Mouse (Mus musculus): Measurements from ENCODE around the gene Atp5d.
"Not testable (repeated sequence)": the region's sequence is repeated elsewhere in the genome, so short reads cannot be mapped to it uniquely, and the experiment has no call there.

The Atp5d gene

DNA sequence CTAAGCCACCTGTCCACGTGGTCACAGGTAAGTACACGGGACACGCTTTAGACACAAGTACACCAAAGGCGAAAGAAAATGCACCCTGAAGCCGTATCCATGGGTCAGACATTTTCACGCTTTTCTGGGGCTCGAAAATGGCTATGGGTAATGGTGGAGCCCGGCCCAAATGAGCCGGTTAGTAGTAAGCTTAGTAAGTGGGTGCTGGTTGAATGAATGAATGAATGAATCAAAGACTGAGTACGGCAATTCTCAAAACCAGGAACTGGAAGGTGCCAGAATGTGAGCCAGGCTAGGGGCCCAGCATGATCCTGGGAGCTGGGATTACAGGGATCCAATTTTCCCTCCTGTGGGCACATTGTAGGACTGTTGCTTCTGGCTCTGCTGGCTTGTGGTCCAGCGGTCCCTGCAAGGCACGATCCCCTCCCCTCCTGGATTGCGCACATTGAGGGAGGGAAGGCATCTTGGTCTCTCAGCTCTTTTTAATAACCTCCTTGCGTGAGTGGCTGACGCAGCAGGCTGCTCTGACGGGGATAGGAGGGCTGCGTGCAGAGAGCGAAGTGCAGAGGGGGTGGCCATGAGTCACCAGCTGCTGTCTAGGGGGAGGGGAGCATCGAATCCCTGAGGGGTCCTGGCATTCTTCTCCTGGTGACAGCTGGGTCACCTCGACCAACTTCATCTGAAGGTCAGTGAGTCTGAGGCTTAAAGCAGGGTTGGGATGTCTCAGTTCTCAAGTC lies 27.1 kb downstream of the Atp5d start, which contains the start of gene Cirbp:
TSS of gene Cirbp (plus strand) at position 594 of the 737 bp plus-strand sequence.
- no peak for DNase-seq (ENCODE audit: low read depth, low spot score)

DNA sequence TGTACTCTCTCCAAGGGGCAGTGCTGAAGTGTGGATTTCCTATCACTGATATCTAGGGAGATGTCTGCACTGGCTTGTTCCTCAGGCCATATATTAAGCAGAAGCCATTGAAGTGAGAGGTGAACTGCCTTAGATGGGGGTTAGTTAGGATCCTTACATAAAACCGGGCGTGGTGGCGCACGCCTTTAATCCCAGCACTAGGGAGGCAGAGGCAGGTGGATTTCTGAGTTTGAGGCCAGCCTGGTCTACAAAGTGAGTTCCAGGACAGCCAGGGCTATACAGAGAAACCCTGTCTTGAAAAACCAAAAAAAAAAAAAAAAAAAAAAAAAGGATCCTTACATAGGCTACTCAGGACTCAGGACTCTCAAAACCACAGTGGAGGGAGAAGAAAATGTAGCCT lies 27.7 kb downstream of the Atp5d start:
- not testable (repeated sequence) for DNase-seq (ENCODE audit: low read depth, low spot score)

DNA sequence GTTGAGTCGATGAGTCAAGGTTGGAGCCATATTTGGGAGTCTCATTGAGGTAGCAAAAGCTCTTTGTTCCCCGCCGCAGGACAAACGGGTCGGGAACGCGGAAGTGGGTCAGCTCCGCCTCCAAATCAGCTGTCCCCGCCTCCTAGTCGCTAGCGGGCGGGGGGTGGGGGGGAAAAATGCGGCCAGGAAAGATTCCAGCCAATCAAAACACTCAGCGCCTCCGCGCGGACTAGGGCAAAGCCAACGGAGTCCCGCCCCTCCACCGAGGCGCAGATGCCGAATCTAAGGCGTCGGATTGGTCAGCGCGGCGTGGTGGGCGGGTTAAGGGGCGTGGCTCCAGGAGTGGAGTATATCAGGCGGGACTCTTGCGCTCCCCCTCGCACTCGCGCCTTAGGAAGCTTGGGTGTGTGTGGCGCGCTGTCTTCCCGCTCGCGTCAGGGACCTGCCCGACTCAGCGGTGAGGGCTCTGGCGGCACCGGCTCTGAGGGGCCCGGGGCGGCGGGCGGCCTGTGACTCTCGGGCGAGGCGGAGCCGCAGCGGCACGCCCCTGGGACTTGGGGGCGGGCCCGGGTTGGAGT lies 29.1 kb downstream of the Atp5d start:
- peak; percentile 98 for DNase-seq (ENCODE audit: low read depth, low spot score)

DNA sequence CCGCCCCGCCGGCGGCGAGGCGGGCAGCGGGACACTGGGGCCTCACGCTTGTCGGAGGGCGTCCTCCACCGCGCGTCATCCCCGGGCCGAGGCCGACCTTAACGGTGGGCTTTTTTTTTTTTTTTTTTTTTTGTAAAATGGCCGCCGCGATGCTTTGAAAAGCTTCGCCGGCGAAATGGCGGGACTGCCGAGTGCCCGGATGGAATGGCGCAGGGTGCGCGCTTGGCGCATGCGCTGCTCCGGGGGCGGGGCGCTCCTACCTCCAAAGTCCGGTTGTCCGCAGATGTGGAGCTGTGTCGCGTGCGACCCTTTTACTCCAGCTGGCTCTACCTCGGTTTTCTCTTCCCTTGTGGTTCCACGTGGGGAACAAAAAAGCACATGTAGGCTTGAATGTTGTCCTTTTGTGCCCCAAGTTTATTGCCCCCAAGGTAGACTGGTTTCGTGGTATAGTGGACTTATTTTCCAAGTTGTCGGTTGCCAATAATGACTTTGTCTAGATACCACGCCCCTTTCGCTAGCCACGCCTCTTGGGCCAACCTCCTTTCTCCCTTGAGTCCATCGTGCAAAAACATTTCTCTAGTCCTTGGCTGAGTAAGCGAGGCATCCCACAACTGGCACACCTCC lies 29.7 kb downstream of the Atp5d start:
- DNase-seq (ENCODE audit: low read depth, low spot score), result peak; percentile 81

DNA sequence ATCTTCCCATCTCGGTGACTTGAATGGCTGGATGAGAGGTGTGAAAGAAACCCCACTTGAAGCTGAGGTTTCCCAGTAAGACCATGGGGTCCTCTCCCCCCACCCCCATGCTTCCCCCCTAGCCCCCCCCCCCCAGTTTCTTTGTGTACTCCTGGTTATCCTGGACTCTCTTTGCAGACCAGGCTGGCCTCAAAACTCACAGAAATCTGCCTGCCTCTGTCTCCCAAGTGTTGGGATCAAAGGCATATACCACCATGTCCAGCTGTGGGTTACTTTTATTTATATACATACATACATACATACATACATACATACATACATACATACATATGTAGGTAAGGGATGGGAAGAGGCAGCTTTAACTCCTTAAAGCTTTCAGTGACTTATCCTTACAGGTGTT lies 30.6 kb downstream of the Atp5d start:
- no peak for DNase-seq (ENCODE audit: low read depth, low spot score)

DNA sequence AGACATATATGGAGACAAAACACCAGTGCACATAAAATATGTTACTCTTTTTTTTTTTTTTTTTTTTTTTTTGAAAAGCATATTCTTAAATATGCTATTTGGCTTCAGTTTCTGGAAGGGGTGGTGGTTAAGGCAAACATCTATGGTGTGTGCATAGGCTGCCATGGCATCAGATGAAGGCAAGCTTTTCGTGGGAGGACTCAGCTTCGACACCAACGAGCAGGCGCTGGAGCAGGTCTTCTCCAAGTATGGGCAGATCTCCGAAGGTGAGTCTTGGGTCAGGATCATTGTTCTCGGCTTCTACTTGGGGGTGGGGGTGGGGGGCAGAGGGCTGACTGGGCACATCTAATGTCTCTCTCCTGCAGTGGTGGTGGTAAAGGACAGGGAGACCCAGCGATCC lies 31.2 kb downstream of the Atp5d start:
- no peak for DNase-seq (ENCODE audit: low read depth, low spot score)

DNA sequence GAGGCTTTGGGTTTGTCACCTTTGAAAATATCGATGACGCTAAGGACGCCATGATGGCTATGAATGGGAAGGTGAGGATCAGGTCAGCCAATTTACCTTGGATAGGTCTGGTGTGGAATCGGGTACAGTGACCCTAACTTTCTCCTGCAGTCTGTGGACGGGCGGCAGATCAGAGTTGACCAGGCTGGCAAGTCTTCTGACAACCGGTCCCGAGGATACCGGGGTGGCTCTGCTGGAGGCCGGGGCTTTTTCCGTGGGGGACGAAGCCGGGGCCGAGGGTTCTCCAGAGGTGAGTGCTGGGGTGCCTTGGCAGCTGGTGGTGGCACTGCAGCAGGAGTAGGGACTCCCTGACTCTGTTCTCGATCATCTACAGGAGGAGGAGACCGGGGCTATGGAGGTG lies 31.6 kb downstream of the Atp5d start:
- DNase-seq (ENCODE audit: low read depth, low spot score), result no peak

DNA sequence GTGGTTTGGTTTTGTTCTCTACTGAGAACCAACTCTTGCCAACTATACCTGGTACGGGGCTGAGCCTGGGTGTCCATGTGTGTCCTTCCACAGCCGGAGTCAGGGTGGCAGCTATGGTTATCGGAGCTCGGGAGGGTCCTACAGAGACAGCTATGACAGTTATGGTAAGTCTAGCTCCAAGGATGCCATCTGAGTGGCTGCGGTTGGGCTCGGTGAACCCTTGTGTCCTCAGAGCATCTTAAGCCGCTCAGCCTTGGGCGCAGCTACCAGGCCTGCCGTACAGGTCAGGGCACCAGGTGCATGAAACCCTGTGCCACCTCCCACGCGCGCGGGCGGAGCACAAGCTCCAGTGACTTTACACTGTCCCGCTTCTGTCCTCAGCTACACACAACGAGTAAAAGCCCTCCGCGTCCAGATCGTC lies 32.2 kb downstream of the Atp5d start:
- DNase-seq (ENCODE audit: low read depth, low spot score), result no peak

DNA sequence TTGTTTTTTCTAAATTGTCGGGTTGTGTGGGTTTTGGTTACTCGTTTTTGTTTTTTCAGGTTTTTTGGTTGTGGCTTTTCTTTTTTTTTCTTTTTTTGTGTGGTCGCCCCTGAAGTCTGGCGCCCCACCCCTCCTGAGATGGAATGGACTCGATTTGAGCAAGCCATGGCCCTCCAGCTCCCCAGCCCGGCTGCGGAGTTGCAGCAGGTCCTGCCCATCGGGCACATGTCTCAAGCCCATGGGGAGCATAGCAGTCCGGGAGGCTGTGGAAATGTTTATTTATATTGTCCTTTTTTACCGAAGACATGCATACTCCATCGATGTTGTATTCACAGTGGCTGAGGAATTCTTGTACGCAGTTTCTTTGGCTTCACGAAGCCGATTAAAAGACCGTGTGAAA lies 32.8 kb downstream of the Atp5d start:
- DNase-seq (ENCODE audit: low read depth, low spot score), result no peak

DNA sequence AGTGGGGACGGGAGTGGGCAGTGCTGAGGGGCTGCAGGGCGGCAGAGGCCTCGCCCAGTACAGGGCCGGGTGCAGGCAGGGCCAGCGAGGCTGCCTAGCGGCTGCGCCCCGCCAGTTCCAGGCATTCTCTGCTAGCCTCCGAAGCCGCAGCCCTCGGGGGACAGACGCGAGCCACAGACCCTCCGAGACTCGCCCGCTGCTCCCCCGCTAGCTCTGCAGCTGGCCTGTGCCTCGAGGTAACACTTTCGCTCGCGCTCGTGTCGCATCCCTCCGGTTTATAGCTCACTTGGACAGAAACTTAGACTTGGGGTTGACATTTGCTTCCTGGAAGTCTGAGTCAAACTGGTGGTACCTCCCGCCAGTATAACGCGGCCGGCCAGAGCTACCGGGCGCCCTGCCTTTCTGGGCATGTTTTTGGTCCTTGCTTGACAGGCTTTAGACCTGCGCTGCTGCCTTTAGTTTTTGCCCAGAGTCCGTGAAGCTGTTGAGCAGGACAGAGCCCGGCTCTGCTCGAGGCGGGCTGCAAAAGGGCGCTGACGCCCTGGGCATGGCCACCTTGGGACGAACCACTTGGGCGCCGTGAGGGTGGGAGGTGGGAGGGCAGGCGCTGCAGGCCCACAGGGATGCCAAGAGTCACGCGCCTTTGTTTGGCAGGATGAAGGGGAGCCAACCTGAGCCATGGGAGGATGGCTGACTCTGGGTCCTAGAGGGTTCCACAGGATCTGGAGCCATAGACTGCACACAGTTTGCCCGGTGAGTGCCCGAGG lies 33.5 kb downstream of the Atp5d start:
- DNase-seq (ENCODE audit: low read depth, low spot score), result no peak

DNA sequence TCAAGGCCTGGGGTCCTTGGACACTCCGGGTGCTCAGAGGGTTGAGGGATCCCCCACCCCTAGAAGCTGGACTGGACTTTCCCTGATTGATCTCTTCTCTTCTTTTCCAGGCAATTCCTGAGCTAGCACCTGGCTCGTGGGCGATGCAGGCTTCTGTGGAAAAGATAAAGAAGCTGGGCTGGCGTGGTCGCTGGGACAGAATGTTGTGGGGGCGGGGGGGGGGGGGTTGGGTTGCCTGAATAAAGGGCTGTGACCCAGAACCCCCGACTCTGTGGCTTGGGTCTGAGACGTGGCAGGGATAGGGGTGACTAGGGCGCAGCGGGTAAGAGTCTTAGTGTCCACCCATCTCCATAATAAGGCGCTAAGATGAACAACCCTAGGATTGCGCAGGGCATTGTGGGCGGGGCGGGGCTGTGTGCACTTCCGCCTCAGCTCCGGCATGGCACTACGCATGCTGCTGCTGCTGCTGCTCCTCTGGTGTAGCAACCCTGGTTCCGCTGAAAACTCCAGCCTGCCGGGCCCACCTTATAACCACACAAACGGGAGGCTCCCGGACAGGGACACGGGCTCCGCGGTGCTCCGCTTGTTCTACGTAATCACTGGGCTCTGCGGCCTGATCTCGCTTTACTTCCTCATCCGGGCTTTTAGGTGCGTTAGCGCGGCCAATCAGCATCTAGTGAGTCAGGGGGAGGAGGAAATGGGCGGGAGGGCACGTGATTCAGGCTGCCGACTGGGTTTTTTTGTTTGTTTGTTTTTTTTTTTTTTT lies 34.3 kb downstream of the Atp5d start, which contains the start of gene 1600002K03Rik:
TSS of gene 1600002K03Rik (plus strand) at position 418 of the 766 bp plus-strand sequence.
- peak; percentile 66 for DNase-seq (ENCODE audit: low read depth, low spot score)

DNA sequence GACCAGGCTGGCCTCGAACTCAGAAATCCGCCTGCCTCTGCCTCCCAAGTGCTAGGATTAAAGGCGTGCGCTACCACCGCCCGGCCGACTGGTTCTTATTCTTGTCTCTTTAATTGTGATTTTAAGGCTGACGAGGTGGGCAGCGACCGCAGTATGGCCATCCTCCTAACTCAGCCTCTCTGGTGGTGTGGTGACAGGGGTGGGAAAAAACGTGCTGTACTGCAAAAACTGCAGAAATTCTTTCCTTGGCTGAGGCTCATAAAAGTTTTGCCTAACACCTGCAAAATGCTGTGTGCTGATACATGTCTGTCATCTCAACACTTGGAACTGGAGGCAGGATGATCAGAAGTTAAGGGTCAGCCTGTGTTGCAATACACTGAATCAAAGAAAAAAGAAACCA lies 34.9 kb downstream of the Atp5d start:
- no peak for DNase-seq (ENCODE audit: low read depth, low spot score)

DNA sequence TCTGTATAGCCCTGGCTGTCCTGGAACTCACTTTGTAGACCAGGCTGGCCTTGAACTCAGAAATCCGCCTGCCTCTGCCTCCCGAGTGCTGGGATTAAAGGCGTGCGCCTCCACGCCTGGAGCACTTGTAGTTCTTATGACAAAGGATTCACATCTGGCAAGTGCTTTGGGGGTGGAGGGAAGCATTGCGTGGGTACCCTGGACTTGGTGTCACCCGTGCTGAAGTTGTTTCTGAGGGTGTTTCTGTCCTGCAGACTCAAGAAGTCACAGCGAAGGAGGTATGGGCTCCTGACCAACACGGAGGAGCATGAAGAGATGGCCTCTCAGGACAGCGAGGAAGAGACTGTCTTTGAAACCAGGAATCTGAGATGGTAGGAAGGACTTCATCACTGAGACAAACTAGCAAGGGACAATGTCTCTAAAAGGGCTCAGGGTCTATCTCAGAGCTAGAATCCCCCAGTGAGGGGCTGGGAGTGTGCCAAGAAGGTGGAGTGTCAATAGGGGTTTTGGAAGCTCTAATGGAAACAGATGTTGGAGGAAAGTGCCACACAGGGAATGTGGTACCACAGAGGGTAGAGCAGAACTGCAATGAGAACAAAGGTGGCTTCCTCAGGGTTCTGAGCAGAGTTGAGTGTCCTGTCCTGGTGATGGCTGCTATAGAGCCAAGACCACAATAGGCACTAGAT lies 35.7 kb downstream of the Atp5d start:
- no peak for DNase-seq (ENCODE audit: low read depth, low spot score)

DNA sequence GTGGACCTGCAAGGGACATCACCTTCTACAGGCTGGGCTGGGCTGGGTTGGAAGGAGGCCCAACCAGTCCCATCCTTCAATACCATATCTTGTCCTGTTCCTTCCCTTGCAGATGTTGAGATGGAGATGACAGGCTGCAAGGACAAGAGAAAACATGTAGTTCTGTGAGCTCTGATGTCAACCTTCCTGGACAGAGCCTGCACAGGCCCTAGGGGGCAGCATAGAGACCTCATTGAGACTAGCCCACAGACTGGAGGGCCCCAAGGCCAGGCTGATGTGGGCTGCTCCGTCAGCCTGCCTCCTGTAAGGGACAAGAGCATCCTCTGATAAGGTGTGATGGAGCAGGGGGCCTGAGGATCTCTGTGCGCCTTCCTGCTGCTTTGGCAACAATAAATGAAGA lies 36.3 kb downstream of the Atp5d start:
- DNase-seq (ENCODE audit: low read depth, low spot score), result no peak

DNA sequence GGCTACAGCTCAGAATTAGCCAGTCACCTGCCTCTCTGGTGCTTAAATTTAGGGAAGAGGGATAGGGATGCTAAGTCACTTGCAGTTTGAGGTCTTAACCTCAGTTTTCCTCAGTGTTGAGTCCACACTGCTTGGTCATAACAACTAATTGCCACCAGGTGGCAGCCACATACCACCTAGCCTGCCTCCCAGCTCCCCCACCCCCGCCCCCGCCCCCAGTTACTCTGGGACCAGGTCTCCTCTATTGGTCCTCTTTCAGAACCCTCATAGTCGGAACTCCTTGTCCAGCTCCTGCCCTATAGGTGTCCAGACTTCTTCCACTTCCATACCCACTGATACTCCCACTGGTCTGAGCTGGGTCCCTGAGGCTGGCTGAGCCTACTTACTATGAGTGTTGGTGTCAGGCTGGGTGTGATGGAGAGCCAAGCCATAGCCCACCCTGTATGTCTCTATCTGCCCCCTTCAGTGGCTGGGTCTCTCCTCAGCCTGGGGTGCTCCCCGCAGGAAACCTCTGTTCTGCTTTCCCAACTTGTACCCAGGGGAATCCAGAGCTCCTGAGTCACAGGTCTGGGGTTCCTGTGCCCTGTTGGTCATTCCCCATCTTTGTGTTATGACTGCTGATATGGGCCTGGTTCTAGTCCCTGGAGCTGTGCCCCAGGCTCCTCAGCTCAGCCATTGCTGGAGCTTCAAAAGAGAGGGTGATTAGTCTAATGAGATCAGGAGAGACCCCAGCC lies 37.3 kb downstream of the Atp5d start:
- no peak for DNase-seq (ENCODE audit: low read depth, low spot score)

DNA sequence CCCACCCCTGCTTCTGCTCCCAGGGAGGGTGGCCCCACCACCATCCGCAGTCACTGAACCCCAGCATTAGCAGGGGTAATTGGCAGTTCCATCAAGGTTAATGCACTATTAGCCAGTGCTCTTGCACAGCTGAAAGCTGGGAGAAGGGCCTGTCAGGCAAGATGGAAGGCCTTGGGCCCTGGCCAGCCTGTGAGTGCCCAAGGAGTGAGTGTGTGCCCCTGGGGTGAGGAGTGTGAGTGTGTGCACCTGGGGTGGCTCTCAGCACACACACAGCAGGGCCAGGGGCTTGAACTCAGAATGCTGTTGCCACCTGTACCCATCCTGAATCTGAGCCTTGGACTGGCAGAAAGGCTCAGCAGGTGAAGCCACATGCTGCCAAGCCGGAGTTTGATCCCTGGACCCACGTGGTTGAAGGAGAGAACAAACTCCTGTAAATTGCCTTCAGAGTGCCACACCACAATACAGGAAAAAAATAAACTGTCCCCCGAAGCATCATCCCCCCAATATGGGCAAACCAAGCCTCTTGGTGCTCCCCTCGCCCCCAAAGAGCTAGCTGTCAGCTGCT lies 37.9 kb downstream of the Atp5d start:
- no peak for DNase-seq (ENCODE audit: low read depth, low spot score)

DNA sequence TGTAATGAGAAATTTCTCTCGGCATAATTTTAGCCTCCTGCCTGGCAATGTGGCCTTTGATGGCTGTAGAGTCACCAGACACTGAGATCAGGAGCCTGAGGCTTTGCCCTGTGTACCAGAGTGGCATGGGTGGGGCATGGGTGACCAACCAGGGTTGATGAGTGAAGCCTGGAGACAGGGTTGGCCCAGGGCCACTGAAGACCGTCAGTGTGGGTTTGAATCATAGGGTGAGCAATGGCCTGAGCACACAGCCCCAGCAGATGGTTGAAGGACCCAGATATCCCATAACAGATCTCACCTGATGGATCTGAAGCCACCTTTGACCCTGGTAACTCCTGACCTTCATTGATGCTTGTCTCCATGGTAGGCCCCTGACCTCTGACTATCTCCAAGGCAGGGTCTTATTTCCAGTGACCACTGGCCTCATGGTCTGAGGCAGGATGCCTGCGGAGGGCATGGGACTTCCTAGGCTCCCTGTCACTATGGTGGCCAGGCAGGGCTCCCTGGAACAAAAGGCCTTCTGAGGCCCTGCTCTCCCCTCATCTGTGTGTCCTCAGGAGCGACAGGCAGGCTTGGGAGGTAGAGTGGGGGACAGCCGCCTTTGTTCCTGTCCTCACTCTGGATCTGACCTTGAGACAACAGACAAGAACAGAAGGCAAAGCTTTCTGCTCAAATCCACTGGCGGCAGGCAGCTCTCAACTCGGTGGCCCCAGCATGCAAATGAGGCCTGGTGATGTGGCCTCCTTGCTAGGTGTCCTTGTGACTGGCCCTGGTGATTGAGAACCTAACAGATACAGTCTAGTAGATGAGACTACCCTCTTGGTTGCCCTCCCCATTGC lies 39.2 kb downstream of the Atp5d start:
- no peak for DNase-seq (ENCODE audit: low read depth, low spot score)

DNA sequence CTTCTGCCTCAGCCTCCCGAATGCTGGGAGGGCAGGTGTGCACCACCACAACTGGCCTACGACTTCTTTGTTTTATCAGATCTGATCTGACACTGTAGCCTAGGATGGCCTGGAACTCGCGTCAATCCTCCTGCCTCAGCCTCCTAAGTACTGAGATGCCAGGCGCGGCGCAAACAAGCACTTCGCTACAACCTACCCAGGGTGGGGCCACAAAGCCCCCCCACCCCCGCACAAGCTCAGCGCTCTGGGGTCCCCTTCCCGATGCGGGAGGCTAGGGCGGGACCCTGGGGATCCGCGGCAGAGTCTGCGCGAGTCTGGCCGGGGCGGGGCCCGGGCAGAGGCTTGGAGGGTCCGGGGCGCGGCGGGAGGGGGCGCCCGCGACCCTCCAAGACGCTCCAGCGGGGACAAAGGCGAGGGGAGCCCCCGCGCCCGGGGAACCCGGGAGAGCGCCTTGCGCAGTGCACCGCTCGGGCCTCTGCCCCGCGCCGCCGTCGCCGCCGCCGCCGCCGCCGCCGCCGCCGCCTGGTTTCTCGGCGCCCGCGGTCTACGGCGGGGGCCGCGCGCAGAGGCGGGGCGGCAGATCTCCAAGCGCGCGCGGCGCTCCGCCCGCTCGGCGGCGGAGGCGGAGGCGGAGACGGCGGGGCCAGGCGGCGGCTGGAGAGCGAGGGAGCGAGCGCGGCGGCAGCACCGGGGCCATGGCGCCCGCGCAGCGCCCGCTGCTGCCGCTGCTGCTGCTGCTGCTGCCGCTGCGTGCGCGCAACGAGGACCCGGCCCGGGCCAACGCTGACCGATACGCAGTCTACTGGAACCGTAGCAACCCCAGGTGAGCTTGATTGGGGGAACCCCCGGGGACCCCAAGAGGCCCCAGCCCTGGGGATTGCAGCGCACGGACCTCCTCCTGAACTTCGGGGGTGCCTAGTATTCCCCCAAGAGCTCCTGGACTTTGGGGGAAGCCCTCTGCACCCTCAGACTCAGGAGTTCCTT lies 40.9 kb downstream of the Atp5d start, which contains the start of gene Efna2:
TSS of gene Efna2 (plus strand) at position 415 of the 984 bp plus-strand sequence.
- DNase-seq (ENCODE audit: low read depth, low spot score), result no peak
